Mouse (Mus musculus) bone marrow macrophage, adult 2 months (primary cell): ENCODE measurements around the gene Fancd2.

Experiments used
- CTCF ChIP-seq: IDR thresholded peaks from 2 replicates; pipeline ENCODE4 v1.5.1; 2012; ENCODE audit warnings: low read depth, mild to moderate bottlenecking, low read length, moderate library complexity
- POLR2A ChIP-seq: IDR thresholded peaks from 2 replicates; pipeline ENCODE4 v1.6.1; 2012; ENCODE audit warnings: mild to moderate bottlenecking, low read depth, low read length, borderline replicate concordance

- TF ChIP-seq POLR2A (no peak), CTCF (no peak)
Observed at GRCm38 (mm10) chr6:113541610-113542009, 10.1 kb downstream of the Fancd2 start.
